Mouse (Mus musculus): ENCODE measurements around the gene Dock9.

Gene Dock9

DNA sequence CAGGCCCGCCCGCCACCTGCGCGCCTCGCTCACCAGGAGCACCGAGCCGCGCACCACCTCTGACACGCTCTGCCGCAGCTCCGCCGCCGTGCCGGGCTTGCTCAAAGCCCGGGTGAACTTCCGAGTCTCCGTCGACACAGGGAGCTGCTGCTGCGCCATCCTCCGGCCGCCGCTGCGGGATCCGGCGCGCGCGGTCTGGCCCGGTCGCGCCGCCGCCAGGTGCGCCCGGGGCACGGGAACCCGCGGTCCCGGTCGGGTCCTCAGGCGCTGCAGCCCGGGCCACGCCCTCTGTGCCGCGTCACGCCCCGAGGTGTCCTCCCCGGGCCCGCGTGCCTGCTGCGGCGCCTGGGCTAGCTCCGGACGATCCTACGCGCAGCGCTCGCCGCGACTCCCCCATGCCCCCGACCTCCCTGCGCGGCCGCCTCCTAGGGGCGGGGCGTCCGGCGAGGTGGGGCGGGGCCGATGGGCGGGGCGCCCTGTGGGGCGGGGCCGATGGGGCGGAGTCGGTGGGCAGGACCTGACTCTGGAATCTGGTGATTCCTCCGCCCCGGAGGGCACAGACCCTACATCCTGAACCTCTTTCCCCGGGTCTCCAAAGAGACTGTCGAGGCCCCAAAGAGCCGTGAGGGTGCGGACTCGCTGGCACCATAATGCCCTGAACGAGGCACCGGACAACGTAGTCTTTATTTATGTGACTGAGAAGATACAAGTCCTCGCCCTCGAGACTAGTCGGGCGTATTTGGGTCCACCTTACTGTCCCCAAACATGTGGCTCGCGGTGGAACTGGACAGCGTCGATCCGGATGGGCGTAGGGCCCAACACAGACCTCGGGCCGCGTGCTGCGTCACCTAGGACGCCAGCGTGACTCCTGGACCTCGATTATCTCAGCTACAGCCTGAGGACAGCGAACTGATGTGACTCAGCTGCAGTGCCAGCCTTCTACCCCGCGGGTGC is at the start of gene Dock9:
Gene Dock9 (minus strand): TSS at position 381 of the 954 bp plus-strand sequence.
- H3K4me1 ChIP-seq (replicated peaks; ENCODE audit: low read depth, low read length) = peaks cover 27% of the 10 kb centered on the region
- TF ChIP-seq CTCF (conservative IDR thresholded peaks at IDR 0.05; ENCODE audit: low read length) = no peak
- no peak for TF ChIP-seq POU5F1 (IDR thresholded peaks at IDR 0.05; ENCODE audit: borderline replicate concordance, low read length)
- TF ChIP-seq NANOG (IDR thresholded peaks at IDR 0.05; ENCODE audit: borderline replicate concordance, low read length) = no peak
- peak within 1 kb of the TSS; percentile 90 for H3K4me3 ChIP-seq (replicated peaks; ENCODE audit: low read length)
- H3K27me3 ChIP-seq (ENCODE audit: insufficient read depth, low read length) = peaks cover 19% of the 10 kb centered on the region
- H3K36me3 ChIP-seq (ENCODE audit: insufficient read depth, low read length) = no peaks in the 10 kb centered on the region
- H3K9me3 ChIP-seq (ENCODE audit: low read length) = no peaks in the 10 kb centered on the region

DNA sequence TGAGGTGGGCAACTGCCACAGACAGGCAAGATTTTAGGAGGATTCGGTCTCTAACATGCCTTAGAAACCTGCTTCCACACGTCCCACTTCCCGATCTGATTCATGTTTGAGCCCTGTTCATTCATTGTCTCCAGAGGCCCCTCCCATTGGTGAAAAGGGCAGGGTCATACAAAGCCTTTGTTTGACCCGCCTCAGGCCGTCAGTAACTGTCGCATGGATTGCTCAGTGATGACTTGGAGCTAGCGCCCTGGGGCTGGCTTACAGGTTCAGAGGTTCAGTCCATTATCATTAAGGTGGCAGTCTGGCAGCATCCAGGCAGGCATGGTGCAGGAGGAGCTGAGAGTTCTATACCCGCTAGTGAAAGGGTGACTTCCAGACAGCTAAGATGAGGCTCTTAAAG is 46.8 kb upstream of the Dock9 start:
- 0 out of 2 replicates have a peak overlapping the region, but pooled peaks have one; percentile 13 for H3K4me3 ChIP-seq (replicated peaks; ENCODE audit: low read length)
- no peaks in the 10 kb centered on the region for H3K27me3 ChIP-seq (ENCODE audit: insufficient read depth, low read length)
- peaks cover 7% of the 10 kb centered on the region; the same call in 1 of the 2 replicates for H3K9me3 ChIP-seq (ENCODE audit: low read length)
- H3K4me1 ChIP-seq (replicated peaks; ENCODE audit: low read depth, low read length) = peaks cover 19% of the 10 kb centered on the region
- TF ChIP-seq POU5F1 (IDR thresholded peaks at IDR 0.05; ENCODE audit: borderline replicate concordance, low read length) = no peak
- no peak; the same call in 1 of the 2 replicates for TF ChIP-seq NANOG (IDR thresholded peaks at IDR 0.05; ENCODE audit: borderline replicate concordance, low read length)
- TF ChIP-seq CTCF (conservative IDR thresholded peaks at IDR 0.05; ENCODE audit: low read length) = no peak
- no peaks in the 10 kb centered on the region for H3K36me3 ChIP-seq (ENCODE audit: insufficient read depth, low read length)

DNA sequence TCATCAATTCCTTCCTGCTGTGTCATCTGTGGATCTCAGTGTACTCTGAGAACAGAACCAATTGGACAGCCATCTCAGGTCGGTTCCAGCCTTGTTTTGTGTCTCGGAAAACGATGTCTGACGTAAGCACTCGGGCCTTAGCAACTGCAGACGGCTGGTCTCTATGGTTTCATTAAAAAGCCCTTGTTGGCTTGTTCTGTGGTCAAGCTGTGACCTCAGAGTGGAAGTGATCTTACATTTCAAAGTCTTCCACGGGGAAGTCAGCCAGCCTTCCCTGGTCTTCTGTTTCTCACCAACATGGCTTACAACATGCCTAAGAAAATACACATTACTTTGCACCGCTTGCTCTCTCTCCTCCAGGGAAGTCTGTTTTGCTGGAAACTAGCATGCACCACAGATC is 42.6 kb upstream of the Dock9 start:
- no peak overlapping the region for H3K4me3 ChIP-seq (replicated peaks; ENCODE audit: low read length)
- H3K9me3 ChIP-seq (ENCODE audit: low read length) = peaks cover 36% of the 10 kb centered on the region
- no peaks in the 10 kb centered on the region for H3K27me3 ChIP-seq (ENCODE audit: insufficient read depth, low read length)
- peaks cover 9% of the 10 kb centered on the region for H3K4me1 ChIP-seq (replicated peaks; ENCODE audit: low read depth, low read length)
- peaks cover 8% of the 10 kb centered on the region; the same call in 1 of the 2 replicates for H3K36me3 ChIP-seq (ENCODE audit: insufficient read depth, low read length)
- TF ChIP-seq POU5F1 (IDR thresholded peaks at IDR 0.05; ENCODE audit: borderline replicate concordance, low read length) (no peak), NANOG (IDR thresholded peaks at IDR 0.05; ENCODE audit: borderline replicate concordance, low read length) (no peak), CTCF (conservative IDR thresholded peaks at IDR 0.05; ENCODE audit: low read length) (no peak)

DNA sequence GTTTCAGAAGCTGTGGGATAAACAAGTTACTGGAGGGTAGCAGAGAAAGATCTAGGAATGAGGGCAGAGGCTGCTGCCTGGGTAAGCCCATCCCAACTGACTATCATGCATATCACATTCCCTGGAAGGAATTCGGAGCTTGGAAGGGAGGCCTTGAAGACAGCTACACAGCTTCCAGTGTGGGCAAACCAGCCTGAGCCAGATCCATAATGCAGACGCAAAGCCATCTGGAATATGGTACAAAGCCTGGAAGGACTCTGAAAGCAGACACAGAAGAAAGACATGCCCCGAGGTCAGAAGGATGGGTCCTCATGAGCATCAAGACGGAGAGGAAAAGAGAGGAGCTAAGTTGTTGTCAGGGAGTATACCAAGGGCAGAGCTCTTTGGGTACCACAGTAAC is 40.5 kb upstream of the Dock9 start:
- Histone ChIP-seq H3K27me3 (ENCODE audit: insufficient read depth, low read length) (no peaks in the 10 kb centered on the region), H3K9me3 (ENCODE audit: low read length) (peaks cover 57% of the 10 kb centered on the region), H3K36me3 (ENCODE audit: insufficient read depth, low read length) (peaks cover 8% of the 10 kb centered on the region; the same call in 1 of the 2 replicates), H3K4me1 (replicated peaks; ENCODE audit: low read depth, low read length) (no peaks in the 10 kb centered on the region; the same call in 1 of the 2 replicates), H3K4me3 (replicated peaks; ENCODE audit: low read length) (no peak overlapping the region)
- TF ChIP-seq CTCF (conservative IDR thresholded peaks at IDR 0.05; ENCODE audit: low read length) = no peak
- no peak for TF ChIP-seq NANOG (IDR thresholded peaks at IDR 0.05; ENCODE audit: borderline replicate concordance, low read length)
- TF ChIP-seq POU5F1 (IDR thresholded peaks at IDR 0.05; ENCODE audit: borderline replicate concordance, low read length) = no peak

DNA sequence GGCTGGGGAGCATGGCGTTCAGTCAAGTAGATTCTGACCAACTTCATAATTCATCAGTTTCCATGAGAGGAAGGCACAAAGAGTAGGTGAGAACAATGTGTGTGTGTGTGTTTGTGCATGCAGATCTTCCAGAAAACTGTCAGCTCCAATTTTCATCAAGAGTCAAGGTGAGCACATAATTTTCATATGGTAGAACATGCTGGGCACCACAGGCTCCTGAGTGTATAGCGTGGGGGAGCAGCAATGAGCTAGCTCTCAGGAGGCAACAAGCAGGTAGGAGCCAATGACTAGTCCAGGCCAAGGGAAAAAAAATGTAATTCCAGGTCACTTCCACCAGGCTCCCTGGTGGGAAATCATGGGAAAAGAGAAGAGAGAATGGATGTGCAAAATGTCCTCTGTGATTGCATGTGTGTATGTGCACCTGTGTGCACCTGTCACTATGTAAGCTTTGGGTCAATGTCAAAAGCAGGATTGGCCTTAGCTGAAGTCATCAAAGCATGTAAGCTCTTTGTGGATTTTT is 35.4 kb upstream of the Dock9 start:
- Histone ChIP-seq H3K27me3 (ENCODE audit: insufficient read depth, low read length) (no peaks in the 10 kb centered on the region), H3K36me3 (ENCODE audit: insufficient read depth, low read length) (peaks cover 8% of the 10 kb centered on the region; the same call in 1 of the 2 replicates), H3K4me3 (replicated peaks; ENCODE audit: low read length) (no peak overlapping the region), H3K9me3 (ENCODE audit: low read length) (peaks cover 43% of the 10 kb centered on the region), H3K4me1 (replicated peaks; ENCODE audit: low read depth, low read length) (no peaks in the 10 kb centered on the region; the same call in 1 of the 2 replicates)
- TF ChIP-seq NANOG (IDR thresholded peaks at IDR 0.05; ENCODE audit: borderline replicate concordance, low read length) (no peak), CTCF (conservative IDR thresholded peaks at IDR 0.05; ENCODE audit: low read length) (no peak), POU5F1 (IDR thresholded peaks at IDR 0.05; ENCODE audit: borderline replicate concordance, low read length) (no peak)

DNA sequence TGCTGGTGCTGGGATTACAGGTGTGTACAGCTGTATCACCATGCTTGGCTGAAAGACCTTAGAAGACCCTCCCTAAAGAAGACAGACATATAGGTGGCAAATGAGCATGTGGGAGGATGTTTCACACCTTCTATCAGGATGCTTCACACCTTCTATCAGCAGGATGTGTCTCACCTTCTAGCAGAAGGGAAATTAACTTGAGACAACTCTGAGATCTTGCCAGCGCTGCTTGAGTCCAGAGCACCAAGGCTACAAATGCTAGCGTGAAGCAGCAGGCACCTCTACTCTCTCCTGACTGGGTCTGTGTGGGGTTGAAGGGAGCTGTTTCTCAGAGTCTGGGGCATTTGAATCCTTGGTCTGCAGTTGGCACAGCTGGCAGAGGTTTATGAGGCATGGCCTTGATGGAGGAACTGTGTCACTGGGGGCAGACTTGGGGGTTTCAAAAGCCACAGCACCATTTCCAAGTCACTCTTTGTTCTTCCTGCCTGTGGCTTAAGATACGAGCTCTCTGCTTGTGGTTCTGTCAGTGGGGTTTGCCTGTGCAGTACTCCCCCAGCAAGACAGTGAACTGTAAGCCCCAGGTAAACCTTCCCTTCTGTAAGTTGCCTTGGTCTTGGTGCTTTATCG is 32.3 kb upstream of the Dock9 start:
- no peak for TF ChIP-seq NANOG (IDR thresholded peaks at IDR 0.05; ENCODE audit: borderline replicate concordance, low read length)
- TF ChIP-seq CTCF (conservative IDR thresholded peaks at IDR 0.05; ENCODE audit: low read length) = no peak
- peaks cover 3% of the 10 kb centered on the region for H3K4me1 ChIP-seq (replicated peaks; ENCODE audit: low read depth, low read length)
- H3K4me3 ChIP-seq (replicated peaks; ENCODE audit: low read length) = no peak overlapping the region
- peaks cover 7% of the 10 kb centered on the region for H3K27me3 ChIP-seq (ENCODE audit: insufficient read depth, low read length)
- H3K9me3 ChIP-seq (ENCODE audit: low read length) = peaks cover 20% of the 10 kb centered on the region
- no peaks in the 10 kb centered on the region for H3K36me3 ChIP-seq (ENCODE audit: insufficient read depth, low read length)

DNA sequence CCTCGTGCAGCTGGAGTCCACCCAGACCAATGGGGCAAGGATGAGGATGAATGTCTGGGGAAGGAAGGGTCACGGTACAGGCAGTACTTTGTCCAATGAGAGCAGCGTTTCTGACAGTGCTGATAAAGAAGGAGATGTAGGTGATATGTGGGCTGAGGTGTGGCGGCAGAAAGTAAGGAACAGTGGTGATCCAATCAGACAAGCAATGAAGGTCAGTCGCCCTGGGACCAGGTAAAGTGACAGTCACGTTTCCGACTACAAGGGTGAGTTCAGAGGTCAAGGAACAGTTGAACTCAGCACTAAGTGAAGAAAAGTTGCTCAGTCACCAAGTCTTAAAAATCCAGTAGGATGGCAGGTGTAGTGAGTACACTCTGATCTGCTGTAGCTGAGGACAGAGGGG is 29.5 kb upstream of the Dock9 start:
- TF ChIP-seq POU5F1 (IDR thresholded peaks at IDR 0.05; ENCODE audit: borderline replicate concordance, low read length) (no peak), CTCF (conservative IDR thresholded peaks at IDR 0.05; ENCODE audit: low read length) (no peak), NANOG (IDR thresholded peaks at IDR 0.05; ENCODE audit: borderline replicate concordance, low read length) (no peak)
- Histone ChIP-seq H3K4me3 (replicated peaks; ENCODE audit: low read length) (no peak overlapping the region), H3K9me3 (ENCODE audit: low read length) (no peaks in the 10 kb centered on the region), H3K36me3 (ENCODE audit: insufficient read depth, low read length) (no peaks in the 10 kb centered on the region), H3K27me3 (ENCODE audit: insufficient read depth, low read length) (peaks cover 7% of the 10 kb centered on the region), H3K4me1 (replicated peaks; ENCODE audit: low read depth, low read length) (peaks cover 11% of the 10 kb centered on the region)
